Mouse (Mus musculus): Measurements from ENCODE around the gene Ccndbp1. TPM values are rescaled to one million over a fixed set of nuclear protein-coding genes. Genes with fewer than 3 reads are reported as not detected.
"Not testable (repeated sequence)": the region's sequence is repeated elsewhere in the genome, so short reads cannot be mapped to it uniquely, and the experiment has no call there.

Ccndbp1 gene
- polyA plus RNA-seq, 1 experiment = 83.2 TPM

DNA sequence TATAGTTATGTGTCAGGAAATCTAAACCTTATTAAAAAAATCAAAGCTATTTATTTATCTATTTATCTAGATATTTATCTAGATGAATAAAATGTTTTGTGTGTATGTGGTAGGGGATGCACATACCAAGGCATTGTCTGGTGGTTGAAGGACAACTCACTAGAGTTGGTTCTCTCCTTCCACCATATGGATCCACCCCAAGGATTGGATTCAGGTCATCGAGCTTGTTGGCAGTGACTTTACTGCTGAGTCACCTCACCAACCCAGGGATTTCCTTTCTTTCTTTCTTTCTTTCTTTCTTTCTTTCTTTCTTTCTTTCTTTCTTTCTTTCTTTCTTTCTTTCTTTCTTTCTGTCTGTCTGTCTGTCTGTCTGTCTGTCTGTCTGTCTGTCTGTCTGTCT is 11.6 kb upstream of the Ccndbp1 start:
- not testable (repeated sequence) for DNase-seq (ENCODE audit: extremely low spot score in 1 of 2, low spot score in 1 of 2)

DNA sequence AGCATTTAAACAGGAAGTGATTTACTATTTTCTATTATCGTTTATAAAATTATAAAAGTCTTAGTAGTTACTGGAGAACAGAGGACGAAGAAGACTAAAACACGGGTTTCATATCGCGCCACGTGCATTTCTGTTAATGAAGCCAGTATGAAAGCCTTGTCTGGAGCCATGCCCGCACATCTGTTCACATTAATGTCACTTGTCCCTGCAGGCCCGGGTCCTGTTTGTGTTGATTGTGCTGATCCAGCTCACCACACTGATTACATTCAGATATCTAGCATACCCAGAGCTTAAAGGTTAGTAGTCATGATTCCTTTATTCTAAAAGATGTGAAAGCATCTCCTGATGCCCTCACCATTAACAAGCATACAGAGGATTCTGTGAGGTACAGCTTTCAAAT is 9.3 kb upstream of the Ccndbp1 start:
- DNase-seq (ENCODE audit: extremely low spot score in 1 of 2, low spot score in 1 of 2) = no peak

DNA sequence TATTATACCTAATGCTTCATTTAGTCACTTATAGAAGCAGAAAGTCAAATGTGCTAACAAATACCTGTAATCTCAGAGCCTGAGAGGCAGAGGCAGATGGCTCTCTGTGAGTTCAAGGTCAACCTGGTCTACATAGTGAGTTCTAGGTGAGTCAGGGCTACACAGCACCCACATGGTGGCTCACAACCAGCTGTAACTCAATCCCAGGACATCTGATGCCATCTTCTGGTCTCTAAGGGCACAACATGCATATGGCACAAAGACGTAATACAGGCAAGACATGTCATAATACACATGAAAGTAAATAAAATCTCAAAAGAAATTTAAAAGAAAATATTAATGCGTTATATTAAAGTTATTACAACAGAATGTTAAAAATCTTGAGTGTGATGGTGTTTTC is 4.6 kb upstream of the Ccndbp1 start:
- peak in 1 of 2 experiments; percentile 9 for DNase-seq (ENCODE audit: extremely low spot score in 1 of 2, low spot score in 1 of 2)

DNA sequence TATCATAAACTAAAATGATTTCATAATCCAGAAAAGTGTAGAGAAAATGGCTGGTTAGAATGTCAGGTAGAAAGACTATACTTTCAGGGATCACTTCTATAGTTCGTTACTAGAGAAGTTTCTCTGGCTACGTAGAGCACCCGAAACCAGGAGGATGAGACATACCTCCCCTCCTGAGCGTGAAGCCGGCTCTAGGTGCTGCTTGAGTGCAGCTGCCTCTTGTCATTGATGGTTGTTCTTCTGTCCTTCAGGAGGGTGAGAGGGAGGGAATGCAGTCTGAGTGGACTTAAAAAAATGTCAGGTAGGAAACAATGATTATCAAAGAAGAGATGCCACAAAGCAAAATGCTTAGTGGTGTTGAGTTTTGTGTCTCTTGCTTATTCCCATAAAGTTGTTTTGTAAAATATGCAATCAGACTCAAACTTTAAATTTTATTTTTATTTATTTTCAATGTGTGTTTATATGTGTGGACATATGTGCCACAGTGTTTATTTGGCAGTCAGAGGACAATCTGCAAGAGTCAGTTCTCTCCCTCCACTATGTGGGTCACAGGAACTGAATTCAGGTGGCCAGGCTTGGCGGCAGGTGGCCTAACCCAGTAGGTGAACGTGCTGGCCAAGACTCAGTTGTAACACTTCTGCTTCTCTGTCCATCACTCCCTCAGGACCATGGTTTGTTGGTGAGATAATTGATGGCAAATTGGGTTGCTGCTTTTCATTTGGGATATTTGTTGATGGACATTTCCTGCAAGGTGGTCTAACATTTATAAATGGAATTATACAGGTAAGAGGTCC is 4.0 kb upstream of the Ccndbp1 start:
- DNase-seq (ENCODE audit: extremely low spot score in 1 of 2, low spot score in 1 of 2) = no peak

DNA sequence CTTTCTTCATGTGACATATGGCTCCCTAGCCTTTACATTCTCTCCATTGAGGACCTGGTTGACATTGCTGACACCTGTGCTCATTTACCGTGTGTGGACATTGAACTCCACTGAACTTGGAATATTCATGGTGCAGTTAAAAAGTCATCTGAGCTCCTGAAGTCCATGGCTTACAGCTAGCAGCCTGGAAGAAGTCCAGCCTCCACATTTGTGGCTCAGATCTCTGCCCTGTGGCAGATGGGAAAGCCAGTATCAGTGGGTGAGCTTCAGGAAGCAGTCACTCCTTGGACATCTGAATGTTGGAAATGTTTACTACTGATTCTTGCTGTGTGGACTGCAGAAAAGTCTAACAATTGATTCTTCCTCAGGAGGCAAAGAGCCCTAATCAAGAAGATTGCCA is 1.2 kb upstream of the Ccndbp1 start:
- DNase-seq (ENCODE audit: extremely low spot score in 1 of 2, low spot score in 1 of 2) = no peak

DNA sequence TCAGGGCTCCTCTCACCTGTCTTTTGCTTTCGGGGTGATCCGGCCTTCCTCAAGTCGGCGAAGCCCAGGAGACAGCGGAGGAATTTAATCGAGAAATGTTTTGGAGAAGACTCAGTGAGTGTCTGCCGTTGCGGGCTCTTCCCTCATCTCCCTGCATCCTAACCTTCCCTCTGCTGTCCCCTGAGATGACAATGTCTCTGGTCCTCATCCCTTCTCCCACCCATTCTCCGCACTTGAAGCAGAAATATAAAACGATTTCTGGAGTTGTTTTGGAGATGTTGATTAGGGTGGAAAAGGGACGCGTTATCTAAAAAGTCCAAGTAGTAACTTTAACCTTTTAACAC is 433 bp downstream of the Ccndbp1 start:
- no peak for DNase-seq (ENCODE audit: extremely low spot score in 1 of 2, low spot score in 1 of 2)

DNA sequence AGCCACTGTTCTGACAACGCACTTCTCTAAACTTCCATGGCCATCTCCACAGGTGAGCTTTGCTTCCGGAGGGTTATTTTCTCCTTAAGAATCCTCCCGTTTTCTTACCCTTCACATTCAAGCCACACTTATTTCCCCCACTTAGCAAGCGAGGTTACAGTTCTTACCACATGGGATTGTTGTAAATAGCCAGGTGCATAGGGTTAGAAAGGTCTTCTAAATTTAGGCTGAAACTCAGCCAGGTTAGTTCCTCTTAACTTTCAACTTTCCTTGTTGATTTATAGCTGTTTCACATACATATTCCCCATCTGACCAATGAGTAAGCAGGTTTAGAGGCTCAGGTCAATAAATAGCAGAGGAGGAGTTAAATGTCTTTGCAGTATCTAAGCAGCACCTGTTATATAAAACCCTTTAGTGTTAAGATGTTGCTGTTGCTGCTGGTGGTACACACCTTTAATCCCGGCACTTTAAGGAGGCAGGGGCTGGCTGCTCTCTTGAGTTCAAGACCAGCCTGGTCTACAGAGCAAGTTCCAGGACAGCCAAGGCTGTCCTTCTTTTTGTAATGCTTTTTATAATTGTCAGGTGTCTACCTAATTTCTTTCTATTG is 971 bp downstream of the Ccndbp1 start:
- DNase-seq (ENCODE audit: extremely low spot score in 1 of 2, low spot score in 1 of 2) = no peak

DNA sequence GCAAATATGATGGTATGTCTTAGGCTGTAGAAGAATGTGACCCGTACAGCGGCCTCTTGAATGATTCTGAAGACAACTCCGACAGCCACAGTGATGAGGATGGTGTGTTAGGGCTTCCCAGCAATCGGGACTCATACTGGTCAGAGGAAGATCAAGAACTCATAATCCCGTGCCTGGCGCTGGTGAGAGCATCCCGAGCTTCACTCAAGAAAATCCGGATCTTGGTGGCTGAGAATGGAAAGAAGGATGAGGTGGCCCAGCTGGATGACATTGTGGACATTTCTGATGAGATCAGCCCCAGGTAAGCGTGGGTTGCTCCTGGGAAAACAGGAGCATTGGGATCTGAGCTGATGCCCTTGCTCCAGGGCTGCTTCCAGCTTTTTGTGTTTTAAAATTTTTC is 4.5 kb downstream of the Ccndbp1 start:
- no peak for DNase-seq (ENCODE audit: extremely low spot score in 1 of 2, low spot score in 1 of 2)

DNA sequence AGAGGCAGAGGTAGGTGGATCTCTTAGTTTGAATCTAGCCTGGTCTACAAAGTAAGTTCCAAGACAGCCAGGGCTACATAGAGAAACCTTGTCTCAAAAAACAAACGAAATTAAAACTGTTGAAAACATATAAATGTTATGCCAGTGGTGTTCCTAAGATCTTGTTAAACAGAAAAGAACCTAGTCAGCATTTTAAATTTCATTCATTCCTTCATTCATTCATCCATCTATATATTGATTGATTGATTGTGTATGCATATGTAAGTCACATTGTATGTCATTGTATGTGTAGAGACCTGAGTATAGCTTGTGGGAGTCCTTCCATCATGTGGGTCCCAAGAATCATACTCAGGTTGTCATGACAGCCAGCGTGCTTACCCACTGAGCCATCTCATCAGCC is 7.3 kb downstream of the Ccndbp1 start:
- DNase-seq (ENCODE audit: extremely low spot score in 1 of 2, low spot score in 1 of 2) = no peak

DNA sequence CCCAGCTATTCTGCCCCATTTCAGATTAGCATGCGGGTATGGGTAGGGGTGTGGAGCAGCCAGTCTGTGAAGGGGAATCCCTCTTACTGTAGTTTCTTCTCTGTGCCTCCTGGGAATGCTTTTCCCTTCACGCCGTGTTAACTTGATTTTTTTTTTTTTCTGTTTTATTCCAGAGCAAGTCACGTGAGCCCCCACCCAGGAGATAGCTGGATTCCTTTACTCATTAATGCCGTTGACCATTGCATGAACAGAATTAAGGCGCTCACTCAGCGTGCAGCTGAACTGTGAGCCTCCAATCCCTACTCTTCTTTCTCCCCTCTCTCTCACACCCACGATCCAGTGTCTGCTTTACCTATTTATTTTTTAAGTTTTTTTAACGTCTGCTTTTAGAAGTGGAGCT is 8.0 kb downstream of the Ccndbp1 start:
- DNase-seq (ENCODE audit: extremely low spot score in 1 of 2, low spot score in 1 of 2) = no peak

DNA sequence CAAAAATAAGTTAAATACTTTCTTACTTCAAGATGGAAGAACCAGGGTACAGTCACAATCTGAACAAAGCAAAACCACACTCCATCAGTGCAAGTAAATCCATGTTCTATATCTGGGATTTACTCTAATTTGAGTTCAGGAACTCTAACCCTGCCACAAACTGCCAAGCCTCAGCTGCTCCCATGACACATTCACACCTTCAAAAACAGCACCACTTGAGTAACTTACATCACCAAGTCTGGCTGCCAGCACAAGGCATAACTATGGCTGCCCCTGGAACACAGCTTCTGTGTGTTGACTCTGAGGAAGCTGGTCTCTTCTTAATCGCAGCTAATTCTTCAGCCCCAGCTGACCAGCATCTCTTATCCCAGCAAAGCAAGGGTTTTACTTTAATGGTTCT is 8.9 kb downstream of the Ccndbp1 start:
- no peak for DNase-seq (ENCODE audit: extremely low spot score in 1 of 2, low spot score in 1 of 2)

DNA sequence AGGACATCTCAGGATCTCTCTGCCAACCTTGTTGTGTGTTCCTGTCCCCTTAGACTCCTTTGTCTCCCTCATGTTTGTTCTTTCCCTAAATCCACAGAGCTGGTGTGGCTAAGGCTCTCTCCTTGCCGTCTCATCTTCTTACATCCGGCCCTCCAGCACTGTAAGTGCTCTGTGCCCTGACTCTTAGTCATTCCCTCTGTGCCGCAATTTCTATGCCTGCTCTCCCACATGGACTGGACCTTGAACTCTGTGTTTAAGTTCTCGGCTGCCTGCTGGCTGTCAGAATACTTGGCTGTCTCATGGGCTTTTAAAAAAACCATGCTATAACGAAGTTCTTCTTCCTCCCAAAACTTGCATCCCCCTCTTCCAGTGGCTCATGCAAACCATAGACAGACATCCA is 14.7 kb downstream of the Ccndbp1 start:
- DNase-seq (ENCODE audit: extremely low spot score in 1 of 2, low spot score in 1 of 2) = no peak

DNA sequence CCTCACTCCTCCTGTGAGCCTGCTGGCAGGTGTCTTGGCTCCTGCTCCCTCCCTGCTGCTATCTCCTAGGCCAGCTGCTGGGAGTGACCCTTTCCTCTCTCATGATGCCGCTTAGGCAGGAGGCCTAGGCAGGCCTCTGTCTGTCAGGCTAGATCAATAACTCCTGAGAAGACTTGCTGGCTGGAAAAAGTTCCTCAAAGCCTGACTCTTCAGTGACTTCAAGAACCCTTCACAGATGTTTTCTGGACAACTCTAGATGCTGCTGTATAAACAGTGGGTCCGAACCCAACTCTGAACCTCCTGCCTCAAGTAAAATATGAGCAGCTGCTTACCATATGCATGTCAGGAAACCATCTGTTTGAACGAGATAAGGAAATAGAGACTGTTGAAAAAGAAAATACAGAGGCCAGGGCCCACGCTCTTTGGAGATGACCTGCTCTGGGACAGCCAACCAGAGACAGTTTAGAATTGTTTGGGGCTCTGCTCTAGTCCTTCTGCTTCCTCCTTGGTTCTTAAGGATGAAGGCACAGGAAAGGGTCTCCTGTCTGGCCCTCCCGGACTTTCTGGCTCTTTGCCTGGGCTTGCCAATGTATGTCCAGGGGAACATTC is 28.6 kb downstream of the Ccndbp1 start, which contains the start of gene Epb42:
Gene Epb42 (minus strand): TSS at position 340 of the 609 bp plus-strand sequence.
- DNase-seq (ENCODE audit: extremely low spot score in 1 of 2, low spot score in 1 of 2) = no peak

DNA sequence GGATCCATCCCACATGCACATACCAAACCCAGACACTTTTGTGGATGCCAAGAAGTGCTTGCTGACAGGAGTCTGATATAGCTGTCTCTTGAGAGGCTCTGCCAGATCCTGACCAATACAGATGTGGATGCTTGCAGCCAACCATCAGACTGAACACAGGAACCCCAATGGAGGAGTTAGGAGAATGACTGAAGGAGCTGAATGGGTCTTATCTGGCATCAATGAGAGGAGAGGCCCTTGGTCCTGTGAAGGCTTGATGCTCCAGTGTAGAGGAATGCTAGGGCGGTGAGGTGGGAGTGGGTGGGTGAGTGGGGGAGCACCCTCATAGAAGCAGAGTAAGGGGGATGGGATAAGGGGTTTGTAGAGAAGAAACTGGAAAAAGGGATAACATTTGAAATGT is 30.6 kb downstream of the Ccndbp1 start:
- DNase-seq (ENCODE audit: extremely low spot score in 1 of 2, low spot score in 1 of 2) = not testable (repeated sequence)

DNA sequence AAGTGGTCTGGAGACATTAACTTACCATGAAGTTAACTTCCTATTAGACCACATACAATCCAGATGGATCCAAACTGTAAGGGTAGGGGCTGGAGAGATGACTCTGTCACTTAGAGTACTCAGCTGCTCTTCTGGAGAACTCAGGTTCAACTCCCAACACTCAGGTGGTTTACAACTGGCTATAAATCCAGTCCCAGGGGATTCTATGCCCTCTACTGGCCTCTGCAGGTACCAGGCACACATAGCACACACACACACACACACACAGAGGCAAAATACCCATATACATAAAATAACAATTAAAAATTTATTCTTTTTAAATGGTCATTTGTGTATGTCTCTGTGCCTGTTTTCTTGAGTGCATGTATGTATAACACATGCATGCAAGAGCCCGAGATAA is 31.2 kb downstream of the Ccndbp1 start:
- DNase-seq (ENCODE audit: extremely low spot score in 1 of 2, low spot score in 1 of 2) = no peak

DNA sequence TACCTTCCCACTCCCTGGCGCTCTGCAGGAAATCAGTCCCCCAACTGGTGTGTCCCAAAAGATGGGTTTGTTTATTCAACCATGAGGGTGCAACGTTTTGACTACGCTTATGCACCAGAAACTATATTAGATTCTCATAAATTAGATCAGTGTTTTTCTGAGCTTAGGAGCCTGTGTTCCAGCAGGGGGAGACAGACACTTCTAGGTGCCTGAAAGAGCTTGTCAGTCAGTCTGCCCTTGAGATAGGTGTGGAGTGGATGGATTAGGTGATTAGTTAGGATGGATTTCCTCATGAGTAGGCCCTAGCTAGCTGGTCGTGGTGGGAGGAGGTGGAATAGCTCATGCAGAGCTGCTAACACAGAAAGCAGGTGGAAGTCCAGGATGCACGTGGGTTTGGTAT is 32.9 kb downstream of the Ccndbp1 start:
- DNase-seq (ENCODE audit: extremely low spot score in 1 of 2, low spot score in 1 of 2) = peak in 1 of 2 experiments; percentile 72

DNA sequence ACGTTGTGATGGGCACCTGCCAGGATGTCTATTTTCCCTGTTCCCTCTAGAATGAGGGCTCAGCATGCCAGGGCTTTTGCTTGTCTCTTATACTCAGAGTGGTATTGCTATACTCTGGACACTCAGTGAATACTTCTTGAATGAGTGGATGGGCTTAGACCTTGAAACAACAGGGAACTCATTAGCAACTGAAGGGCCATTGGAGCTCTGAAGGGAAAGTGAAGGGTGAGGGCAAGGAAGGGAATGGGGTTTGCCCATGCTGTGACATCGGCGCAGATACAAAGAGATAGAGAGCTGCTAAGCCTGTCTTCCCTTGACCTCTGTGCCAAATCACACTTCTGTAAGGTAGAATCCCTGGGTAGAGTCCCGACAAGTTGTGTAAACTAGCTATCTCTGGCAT is 37.5 kb downstream of the Ccndbp1 start:
- no peak for DNase-seq (ENCODE audit: extremely low spot score in 1 of 2, low spot score in 1 of 2)

DNA sequence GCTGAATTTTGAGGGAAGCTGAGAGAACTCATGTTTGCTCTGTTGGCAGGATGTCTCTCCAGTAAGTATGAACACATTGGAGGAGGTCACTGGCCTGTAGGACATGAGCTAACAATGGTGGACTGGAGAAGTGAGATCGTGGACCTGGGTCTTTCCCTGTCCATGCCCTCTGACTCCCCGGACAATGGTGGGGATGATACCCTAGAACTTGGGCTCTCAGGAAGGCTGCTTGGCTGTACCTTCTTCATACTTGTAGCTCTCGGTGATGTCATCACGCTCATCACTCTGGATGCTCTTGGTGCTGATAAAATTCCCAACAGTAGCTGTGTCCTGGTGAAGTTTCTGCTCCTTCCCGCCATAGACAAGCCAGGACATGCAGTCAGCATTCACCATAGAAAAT is 44.0 kb downstream of the Ccndbp1 start:
- DNase-seq (ENCODE audit: extremely low spot score in 1 of 2, low spot score in 1 of 2) = no peak

DNA sequence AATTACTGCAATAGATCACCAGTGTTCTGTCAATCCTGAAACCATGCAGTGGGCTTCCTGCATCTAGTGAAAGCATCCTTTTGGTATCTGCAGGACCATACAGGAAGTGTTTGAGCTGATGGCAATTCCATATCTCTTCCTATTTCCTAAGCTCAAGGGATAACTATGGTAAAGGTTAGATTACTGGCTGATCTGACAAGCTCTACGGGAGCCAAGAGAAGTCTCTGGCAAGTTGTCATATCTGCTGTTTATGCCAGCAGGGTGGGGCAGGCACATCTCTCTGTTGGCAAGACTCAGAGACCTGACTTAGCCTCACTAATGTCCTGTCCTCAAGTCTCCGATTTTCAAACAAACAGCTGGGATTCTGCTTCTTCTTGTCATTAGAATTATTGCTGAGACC is 45.9 kb downstream of the Ccndbp1 start:
- DNase-seq (ENCODE audit: extremely low spot score in 1 of 2, low spot score in 1 of 2) = no peak

DNA sequence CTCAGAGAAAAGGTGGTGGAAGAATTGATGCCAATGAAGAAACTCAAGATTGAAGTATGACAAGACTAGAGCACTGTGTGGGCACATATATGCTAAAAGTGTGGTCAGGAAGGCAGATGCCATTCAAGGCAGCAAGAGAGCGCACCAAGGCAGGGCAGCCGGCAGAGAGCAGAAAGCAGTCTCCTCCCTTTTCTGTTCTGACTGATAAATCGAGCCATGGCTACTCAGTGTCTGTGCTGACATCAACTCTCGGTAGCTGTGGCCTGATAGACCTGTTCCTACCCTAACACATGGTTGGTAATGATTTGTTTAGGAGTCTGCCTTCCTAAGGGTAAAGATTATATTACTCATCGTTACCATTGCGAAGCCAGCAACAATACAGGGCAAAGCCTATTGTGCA is 47.7 kb downstream of the Ccndbp1 start:
- no peak for DNase-seq (ENCODE audit: extremely low spot score in 1 of 2, low spot score in 1 of 2)

DNA sequence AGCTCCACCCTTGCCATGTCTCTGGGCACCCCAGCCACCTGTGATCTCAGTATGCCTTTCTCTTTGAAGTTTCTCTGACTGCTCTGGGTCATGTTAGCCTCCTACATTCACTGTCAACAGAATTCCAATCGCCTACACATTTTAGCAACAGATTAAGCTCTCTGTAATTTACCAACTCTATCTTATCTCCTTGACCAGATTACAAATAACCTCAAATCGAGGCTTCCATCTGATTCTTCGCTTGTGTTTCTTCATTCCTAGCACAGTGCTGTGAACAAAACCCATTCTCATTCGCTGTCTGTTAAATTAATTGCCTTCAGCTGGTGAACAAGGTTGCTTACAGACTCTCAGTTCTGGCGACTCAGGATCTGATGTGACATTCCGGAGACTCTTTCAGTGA is 49.8 kb downstream of the Ccndbp1 start:
- DNase-seq (ENCODE audit: extremely low spot score in 1 of 2, low spot score in 1 of 2) = no peak

DNA sequence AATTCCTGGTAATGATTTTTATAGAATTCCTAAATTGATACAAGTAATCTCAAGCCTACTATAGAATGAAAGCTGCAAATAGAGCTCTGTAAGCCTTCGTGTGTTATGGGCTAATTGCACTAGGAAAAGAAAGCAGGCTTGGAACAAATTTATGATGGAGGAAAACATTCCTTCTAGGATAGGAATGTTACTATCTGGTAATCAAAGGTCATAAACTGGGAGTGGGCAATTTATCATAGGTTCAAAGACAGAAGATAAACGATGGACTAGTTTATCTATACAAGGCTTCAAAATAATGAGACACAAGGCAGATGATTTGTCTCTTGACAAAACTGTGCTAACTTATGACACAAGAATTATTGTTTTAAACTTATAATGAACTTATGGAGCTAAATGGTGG is 53.1 kb downstream of the Ccndbp1 start:
- DNase-seq (ENCODE audit: extremely low spot score in 1 of 2, low spot score in 1 of 2) = no peak
